Mouse (Mus musculus) ZHBTc4 (cell line): ENCODE measurements around the gene Pth2.

ENCODE experiments used
- DNase-seq: peaks from one replicate; pipeline ENCODE4 v3.0.0-alpha.2; 2011; ENCODE audit warnings: low read depth, low spot score

The Pth2 gene

GRCm38 (mm10) chr7:45153586-45153985 lies 27.2 kb upstream of the Pth2 start:
- DNase-seq = peak; percentile 54

DNA sequence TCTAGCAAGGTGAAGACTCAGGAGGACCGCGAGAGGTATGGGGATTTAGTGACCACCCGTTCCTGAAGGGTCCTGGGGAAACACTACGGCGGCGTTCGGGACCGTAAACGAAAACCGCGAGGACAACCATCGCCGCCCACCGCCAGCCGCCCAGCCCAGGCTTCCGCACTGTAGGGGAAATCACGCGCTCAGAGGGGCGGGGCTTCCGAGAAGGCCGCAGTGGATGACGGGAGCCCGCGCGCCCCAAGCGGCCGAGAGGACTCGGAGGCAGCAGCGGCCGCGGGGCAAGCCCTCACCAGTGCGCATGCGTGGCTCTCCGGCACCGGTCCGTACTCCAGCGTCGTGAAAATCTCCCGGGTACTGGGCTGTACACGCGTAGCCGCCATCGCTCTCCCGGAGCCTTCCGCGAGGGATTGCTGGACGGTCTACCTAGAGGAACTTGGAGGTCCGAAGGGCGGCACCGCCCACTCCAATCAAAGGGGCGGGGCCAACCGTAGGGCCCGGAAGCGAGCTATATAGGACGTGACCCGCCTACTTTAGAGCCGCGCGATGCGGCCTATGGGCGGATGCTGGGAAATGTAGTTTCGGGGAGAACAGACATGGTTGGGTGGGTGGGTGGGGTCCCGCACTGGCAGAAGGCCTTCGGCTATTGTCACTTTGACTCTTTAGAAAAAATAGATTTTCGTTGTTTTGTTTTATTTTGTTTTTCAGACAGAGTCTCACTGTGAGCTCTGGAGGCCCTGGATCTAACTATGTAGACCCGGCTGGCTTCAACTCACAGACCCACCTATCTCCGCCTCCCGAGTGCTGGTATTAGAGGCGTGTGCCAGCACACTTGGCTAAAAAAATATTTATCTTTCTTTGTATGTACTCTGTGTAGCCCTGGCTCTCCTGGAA lies 26.5 kb upstream of the Pth2 start, which contains the start of the genes Pih1d1 and Aldh16a1:
Gene Pih1d1 (plus strand): TSS at position 208 of the 897 bp plus-strand sequence.
Gene Aldh16a1 (minus strand): TSS at position 489 of the 897 bp plus-strand sequence.
- peak; percentile 98 for DNase-seq

GRCm38 (mm10) chr7:45154993-45155514 lies 25.7 kb upstream of the Pth2 start:
- peak; percentile 96 for DNase-seq

GRCm38 (mm10) chr7:45155590-45155989 lies 25.2 kb upstream of the Pth2 start:
- peak; percentile 86 for DNase-seq

GRCm38 (mm10) chr7:45156206-45156605 lies 24.6 kb upstream of the Pth2 start:
- DNase-seq = no peak

GRCm38 (mm10) chr7:45157459-45157858 lies 23.3 kb upstream of the Pth2 start:
- DNase-seq = no peak

GRCm38 (mm10) chr7:45158991-45159390 lies 21.8 kb upstream of the Pth2 start:
- DNase-seq = no peak

GRCm38 (mm10) chr7:45160316-45160800 lies 20.4 kb upstream of the Pth2 start:
- no peak for DNase-seq

DNA sequence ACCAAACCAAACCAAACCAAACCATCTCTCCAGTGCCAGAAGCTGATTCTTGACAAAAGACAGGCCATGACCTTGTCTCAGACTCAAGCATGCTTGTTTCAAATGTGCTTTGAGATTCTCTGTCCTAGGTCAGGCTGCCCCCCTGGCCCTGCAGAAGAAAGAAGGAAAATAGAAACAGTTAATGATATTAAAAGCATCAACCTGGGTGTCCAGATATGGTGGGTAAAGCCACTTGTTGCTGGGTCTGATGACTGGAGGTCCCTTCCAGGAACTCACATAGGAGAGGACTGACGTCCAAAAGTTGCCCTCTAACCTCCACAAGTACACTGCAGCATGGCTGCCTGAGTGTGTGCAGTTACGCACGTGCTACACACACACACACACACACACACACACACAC lies 19.9 kb upstream of the Pth2 start:
- no peak for DNase-seq

GRCm38 (mm10) chr7:45161612-45162473 lies 19.0 kb upstream of the Pth2 start:
- DNase-seq = peak; percentile 96

DNA sequence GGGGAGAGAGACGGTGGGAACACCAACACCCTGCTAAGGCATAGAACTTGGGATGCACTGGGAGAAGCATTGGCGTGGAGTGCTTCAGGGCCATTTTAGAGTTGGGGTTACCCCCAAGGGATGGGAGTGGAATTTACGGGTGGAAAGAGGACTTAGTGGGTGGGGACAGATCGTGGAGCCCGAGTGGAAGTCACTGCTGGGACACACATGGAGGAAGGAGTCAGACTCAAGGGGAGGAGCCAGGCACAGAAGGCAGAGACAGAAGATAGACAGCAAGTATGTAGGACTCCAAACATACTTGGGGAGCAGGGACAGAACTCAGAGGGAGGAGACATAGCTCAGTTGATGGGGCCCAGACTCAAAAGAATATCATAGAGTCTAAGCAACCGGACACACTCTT lies 18.2 kb upstream of the Pth2 start:
- no peak for DNase-seq

- no peak for DNase-seq
These were observed 17.7 kb upstream of the Pth2 start for GRCm38 (mm10) chr7:45162996-45163615.

GRCm38 (mm10) chr7:45163735-45164490 lies 16.9 kb upstream of the Pth2 start, which contains the start of gene Slc17a7:
Gene Slc17a7, plus strand, starts transcription at chr7:45163949.
- peak; percentile 74 for DNase-seq

GRCm38 (mm10) chr7:45164833-45165232 lies 16.0 kb upstream of the Pth2 start:
- DNase-seq = no peak

GRCm38 (mm10) chr7:45165701-45166100 lies 15.1 kb upstream of the Pth2 start:
- DNase-seq = no peak

DNA sequence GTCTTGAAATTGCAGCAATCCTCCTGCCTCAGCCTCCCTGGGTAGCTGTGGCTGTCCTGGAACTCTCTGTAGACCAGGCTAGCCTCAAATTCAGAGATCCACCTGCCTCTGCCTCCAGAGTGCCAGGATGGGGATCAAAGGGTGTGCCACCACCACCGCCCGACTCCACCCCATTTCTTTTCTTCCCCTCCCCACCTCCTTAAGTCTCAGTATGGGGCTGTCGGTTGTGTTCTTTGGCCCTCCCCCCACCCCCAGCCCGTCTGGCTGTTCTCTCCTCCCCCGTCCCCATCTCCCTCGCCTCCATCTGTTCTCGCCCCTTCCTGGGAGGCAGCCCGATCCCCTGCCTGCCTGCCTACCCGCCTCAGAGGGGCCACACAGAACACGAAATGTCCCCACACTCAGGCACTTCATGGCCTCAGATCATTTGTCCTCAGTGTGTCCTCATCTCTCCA lies 13.8 kb upstream of the Pth2 start:
- DNase-seq = no peak

- DNase-seq = no peak
These were observed 12.9 kb upstream of the Pth2 start for GRCm38 (mm10) chr7:45167761-45168445.

DNA sequence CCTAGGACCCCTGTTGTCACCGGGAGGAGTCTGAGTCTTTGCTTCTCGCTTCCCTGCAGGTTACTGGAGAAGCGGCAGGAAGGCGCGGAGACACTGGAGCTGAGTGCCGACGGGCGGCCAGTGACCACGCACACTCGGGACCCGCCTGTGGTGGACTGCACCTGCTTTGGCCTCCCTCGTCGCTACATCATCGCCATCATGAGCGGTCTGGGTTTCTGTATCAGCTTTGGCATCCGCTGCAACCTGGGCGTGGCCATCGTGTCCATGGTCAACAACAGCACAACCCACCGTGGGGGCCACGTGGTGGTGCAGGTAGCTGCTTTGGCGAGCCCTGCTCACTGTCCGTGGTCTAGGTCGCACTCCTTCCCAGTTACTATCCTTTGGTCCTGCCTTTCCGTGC lies 12.1 kb upstream of the Pth2 start:
- no peak for DNase-seq

DNA sequence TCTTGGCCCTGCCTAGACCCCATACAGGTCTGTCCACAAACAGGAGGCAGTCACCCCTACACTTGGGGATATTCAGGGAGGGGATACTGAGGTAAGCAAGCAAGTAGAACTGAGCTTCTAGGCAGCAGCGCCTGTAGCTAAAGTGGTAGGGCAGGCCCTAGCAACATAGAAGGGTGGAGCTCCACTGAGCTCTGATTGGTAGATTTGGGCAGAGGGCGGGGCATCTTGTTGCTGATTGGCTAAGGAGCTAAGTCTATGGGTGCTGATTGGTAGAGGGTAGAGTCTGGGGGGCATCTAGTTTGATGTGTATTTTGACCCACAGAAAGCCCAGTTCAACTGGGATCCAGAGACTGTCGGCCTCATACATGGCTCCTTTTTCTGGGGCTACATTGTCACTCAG lies 11.3 kb upstream of the Pth2 start:
- DNase-seq = no peak

DNA sequence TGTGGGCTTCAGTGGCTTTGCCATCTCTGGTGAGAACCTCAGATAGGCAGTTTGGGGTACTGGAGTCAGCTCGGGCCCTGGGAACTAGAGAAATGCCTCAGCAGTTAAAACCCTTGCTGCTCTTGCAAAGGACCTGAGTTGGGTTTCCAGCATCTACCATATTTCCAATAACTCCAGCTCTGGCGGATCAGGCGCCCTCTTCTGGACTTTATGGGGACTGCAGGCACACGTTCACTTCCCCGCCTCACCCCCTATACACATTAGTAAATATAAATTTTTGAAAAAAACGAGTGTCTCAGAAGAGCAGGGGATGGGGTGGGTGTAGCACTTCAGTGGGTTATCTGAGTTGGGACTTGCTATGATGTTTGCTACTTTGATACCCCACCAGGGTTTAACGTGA lies 7.8 kb upstream of the Pth2 start:
- peak; percentile 75 for DNase-seq
